Mouse (Mus musculus): ENCODE data around the gene Anapc5. TPM values are rescaled to one million over a fixed set of nuclear protein-coding genes. Genes with fewer than 3 reads are reported as not detected.

Gene Anapc5
- 183 and 186 TPM in 2 replicates for polyA plus RNA-seq (2012; rRNA removed)

- under 1% methylated on average over 55 of the region's 55 CpGs for WGBS
- DNase-seq (ENCODE audit: low read depth, low spot score), result peak; percentile 98
Measured at GRCm38 (mm10) chr5:122820777-122821523, at the start of gene Anapc5. Anapc5 (minus strand) TSS chr5:122821339.

GRCm38 (mm10) chr5:122863053-122863452 is 41.9 kb upstream of the Anapc5 start:
- WGBS, result 94% methylated on average over 2 of the region's 2 CpGs
- DNase-seq (ENCODE audit: low read depth, low spot score), result no peak

GRCm38 (mm10) chr5:122855858-122856257 is 34.7 kb upstream of the Anapc5 start:
- no peak for DNase-seq (ENCODE audit: low read depth, low spot score)
- 67% methylated on average over 3 of the region's 3 CpGs for WGBS

- no peak for DNase-seq (ENCODE audit: low read depth, low spot score)
- WGBS, result 83% methylated on average over 2 of the region's 2 CpGs
Measured at GRCm38 (mm10) chr5:122852611-122853010, 31.5 kb upstream of the Anapc5 start.

DNA sequence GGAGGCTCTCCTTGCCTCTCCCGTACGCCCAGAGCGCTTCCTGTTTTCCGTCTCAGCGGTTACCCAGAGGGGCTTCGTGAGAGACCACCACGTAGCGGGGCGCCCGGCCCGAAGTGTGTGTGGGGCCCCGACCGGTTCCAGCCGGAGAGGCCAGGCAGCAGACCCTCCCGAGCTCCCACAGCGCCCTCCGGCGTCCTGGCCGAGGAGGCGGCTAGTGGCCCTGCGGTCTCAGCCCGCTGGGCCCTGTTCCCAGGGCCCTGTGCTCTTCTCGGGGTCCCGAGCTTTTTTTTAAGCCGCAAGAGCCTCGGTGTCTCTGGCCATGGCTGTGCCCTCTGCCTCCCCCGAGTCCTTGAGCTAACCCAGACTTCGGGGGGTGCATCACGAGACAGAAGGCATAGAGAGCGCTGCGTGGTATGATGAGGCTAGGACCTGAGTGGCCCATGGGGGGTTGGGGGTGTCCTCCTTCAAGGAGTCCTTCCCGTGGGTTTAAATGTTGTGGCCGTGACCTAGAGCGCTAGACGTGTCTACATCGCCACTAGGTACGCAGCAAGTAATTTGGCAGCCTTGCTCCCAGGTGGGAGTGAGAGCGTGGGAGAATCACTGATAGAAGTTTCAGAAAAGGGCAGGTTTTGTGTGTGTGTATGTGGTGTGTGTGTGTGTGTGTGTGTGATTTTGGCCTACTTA is 29.3 kb upstream of the Anapc5 start:
- no peak for DNase-seq (ENCODE audit: low read depth, low spot score)
- WGBS, result 1% methylated on average over 38 of the region's 38 CpGs

- WGBS, result under 1% methylated on average over 57 of the region's 61 CpGs
- DNase-seq (ENCODE audit: low read depth, low spot score), result peak; percentile 83
Measured at GRCm38 (mm10) chr5:122849521-122850318, 28.6 kb upstream of the Anapc5 start, which contains the start of gene Rnf34. Rnf34 (plus strand) TSS chr5:122850048.

DNA sequence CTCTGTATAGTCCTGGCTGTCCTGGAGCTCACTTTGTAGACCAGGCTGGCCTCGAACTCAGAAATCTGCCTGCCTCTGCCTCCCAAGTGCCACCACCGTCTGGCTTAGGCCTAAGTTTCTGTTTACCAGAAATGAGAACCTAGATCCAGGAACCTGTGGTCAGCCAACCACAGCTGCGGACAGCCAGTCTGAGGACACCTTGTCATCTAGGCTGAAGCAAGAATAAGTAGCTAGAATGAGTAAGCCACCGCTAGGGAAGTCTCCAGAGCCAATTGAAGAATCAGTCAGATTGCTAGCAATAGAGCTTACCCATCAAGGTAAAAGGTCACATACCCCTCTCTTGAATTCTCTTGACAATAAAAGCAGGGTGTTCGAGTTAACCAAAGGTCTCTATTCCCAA is 22.7 kb upstream of the Anapc5 start:
- 75% methylated on average over 5 of the region's 5 CpGs for WGBS

GRCm38 (mm10) chr5:122841126-122841525 is 20.0 kb upstream of the Anapc5 start:
- WGBS, result 91% methylated on average over 2 of the region's 2 CpGs
- DNase-seq (ENCODE audit: low read depth, low spot score), result no peak

More for the DNA sequence above, 22.7 kb upstream of the Anapc5 start:
- no peak for DNase-seq (ENCODE audit: low read depth, low spot score)

GRCm38 (mm10) chr5:122832996-122833395 is 11.9 kb upstream of the Anapc5 start:
- WGBS, result 82% methylated on average over 10 of the region's 10 CpGs
- no peak for DNase-seq (ENCODE audit: low read depth, low spot score)

DNA sequence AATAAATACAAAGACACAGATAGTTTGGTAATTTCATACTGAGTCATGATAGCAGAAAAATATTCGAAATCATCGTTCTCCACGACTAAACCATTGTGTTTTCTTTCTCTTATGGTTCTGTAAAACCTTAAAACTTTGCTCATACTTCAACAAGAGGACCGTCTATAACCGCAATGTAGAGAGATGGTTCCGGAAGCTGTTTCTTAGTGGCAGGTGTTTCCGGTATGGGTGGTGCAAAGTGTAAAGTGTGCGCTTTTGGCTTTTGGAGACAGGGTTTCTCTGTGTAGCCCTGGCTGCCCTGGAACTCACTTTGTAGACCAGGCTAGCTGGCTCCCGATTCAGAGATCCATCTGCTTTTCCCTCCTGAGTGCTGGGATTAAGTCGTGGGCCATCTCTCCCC is 11.4 kb upstream of the Anapc5 start:
- DNase-seq (ENCODE audit: low read depth, low spot score), result no peak
- 81% methylated on average over 10 of the region's 10 CpGs for WGBS

- 80% methylated on average over 8 of the region's 8 CpGs for WGBS
- DNase-seq (ENCODE audit: low read depth, low spot score), result no peak
Measured at GRCm38 (mm10) chr5:122825099-122825498, 4.0 kb upstream of the Anapc5 start.

DNA sequence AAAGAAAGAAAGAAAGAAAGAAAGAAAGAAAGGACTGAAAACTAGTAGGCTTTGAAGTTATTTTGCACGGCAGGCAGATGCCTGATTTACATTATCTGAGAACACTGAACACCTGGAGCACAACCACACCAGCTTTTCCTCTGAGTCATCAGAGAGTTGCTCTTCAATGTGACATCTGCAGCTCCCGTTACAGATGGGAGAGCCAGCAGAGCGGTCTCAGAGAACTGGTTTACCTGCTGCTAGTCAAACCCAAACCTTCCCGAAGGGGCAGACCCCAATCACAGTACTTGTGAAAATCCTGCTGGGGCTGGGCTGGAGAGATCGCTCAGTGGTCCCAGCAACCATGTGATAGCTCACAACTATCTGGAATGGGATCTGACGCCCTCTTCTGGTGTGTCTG is 3.3 kb upstream of the Anapc5 start:
- 71% methylated on average over 6 of the region's 6 CpGs for WGBS

GRCm38 (mm10) chr5:122823976-122824375 is 2.8 kb upstream of the Anapc5 start:
- DNase-seq (ENCODE audit: low read depth, low spot score), result no peak
- 70% methylated on average over 1 of the region's 1 CpGs for WGBS

More for the DNA sequence above, 3.3 kb upstream of the Anapc5 start:
- no peak for DNase-seq (ENCODE audit: low read depth, low spot score)

DNA sequence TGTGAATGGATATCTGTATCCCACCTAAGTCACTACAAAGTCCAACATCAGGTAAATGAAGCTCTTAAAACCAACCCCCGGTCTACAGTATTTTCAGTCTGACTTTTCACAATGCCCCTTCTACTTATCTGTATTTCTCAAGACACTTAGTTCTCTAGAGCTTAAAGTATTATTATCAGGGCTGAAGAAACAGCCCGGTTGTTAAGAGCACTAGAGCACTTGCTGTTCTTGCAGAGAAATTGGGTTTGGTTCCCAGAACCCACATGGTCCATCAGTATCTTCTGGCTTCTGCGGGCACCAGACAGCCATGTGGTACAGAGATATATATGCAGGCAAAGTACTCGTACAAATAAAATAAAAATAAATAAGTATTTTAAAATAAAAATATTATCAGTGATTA is 1.3 kb upstream of the Anapc5 start:
- WGBS, result 90% methylated on average over 4 of the region's 4 CpGs
- no peak for DNase-seq (ENCODE audit: low read depth, low spot score)

DNA sequence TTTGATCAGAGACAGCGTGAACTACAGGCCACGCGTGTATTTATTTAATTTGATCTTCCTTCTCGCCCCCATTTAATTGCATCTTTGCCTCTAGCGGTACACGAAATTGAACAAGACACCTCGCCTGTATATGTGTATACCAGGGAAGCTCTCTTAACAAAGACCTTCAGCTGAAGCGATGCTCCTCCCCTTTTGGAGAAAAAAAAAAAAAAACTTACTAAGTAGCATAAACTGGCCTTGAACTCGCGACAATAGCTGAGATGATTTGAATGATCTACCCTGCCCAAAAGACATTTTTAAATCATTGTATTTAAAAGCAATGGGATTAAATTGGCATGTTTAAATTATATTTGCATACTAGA is 366 bp upstream of the Anapc5 start:
- under 1% methylated on average over 10 of the region's 10 CpGs for WGBS
- DNase-seq (ENCODE audit: low read depth, low spot score), result no peak

GRCm38 (mm10) chr5:122812699-122813098 is 8.4 kb downstream of the Anapc5 start:
- 80% methylated on average over 3 of the region's 3 CpGs for WGBS
- no peak for DNase-seq (ENCODE audit: low read depth, low spot score)

- WGBS, result 92% methylated on average over 9 of the region's 9 CpGs
- DNase-seq (ENCODE audit: low read depth, low spot score), result peak; percentile 32
Measured at GRCm38 (mm10) chr5:122811364-122812079, 9.6 kb downstream of the Anapc5 start.

DNA sequence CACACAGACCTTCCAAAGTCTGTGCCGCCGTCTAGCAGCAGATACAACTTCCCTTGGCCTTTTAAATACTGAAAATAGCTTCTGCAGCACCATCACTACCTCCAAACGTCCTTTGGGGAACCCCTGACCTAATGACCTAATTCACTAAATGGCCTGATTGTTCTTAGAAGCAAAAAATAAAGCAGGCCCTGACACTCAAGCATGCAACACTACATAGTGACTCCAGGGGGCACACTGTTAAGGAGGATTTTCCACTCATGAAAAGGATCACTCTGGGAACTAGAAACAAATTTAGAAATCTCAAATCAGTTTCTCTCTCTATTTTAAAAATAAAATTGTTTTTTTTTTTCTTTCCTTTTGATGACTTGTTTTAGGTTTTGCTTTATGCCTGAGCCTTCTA is 15.6 kb downstream of the Anapc5 start:
- no peak for DNase-seq (ENCODE audit: low read depth, low spot score)
- 57% methylated on average over 3 of the region's 3 CpGs for WGBS

GRCm38 (mm10) chr5:122802706-122803105 is 18.4 kb downstream of the Anapc5 start:
- WGBS, result 72% methylated on average over 9 of the region's 9 CpGs
- DNase-seq (ENCODE audit: low read depth, low spot score), result no peak

DNA sequence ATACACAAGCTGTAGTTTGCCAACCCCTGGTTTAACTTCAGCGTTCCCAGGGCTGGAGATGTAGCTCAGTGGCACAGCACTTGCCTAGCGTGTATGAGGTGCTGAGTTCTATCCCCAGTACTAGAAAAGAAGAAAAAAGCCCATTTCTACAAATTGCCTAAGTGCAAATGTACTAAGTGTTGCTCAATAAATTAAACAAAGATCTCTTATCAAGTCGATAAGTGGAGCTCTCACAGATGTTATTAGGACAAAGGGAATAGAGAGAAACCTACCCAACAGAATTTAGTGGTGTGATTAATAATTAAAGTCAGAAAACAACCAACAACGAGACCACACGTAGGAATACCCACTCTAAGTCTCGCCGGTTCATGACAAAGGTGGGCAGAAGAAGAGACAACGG is 19.5 kb downstream of the Anapc5 start:
- WGBS, result 90% methylated on average over 8 of the region's 8 CpGs
- no peak for DNase-seq (ENCODE audit: low read depth, low spot score)
